Mouse (Mus musculus): ENCODE measurements around the gene Hydin. TPM values are rescaled to one million over a fixed set of nuclear protein-coding genes. Genes with fewer than 3 reads are reported as not detected.
A peak's percentile ranks its signal among the peaks of the same experiment; 100 is the strongest.

The Hydin gene
- polyA plus RNA-seq, 1 experiment from 2014 or later, result 0.80 TPM

DNA sequence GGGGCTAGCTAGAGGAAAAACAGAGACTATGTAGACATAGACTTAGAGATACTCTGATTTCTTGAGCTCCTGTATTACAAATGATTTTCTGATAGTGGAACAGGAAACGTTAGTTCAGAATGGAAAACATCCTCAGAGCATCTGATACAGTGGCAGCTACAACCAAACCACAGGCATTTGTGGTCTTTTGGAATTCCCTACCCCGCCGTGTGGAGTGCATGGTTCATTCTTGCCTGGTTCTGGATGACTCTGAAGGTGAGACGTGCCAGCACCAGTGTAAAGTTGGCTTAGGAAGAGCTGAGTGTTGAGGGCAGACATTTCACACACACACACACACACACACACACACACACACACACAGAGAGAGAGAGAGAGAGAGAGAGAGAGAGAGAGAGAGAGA, 12.8 kb upstream of the Hydin start:
- Histone ChIP-seq H3K27me3 (ENCODE audit: control insufficient read depth, insufficient read depth, low read length) (no peaks in the 10 kb centered on the region), H3K9ac (no peak overlapping the region), H3K36me3 (replicated peaks; ENCODE audit: control insufficient read depth, insufficient read depth) (no peaks in the 10 kb centered on the region), H3K27ac (no peak overlapping the region), H3K4me1 (replicated peaks; ENCODE audit: control insufficient read depth, insufficient read depth, low read length) (no peaks in the 10 kb centered on the region), H3K4me3 (replicated peaks; ENCODE audit: low read length) (no peak overlapping the region), H3K4me2 (replicated peaks) (no peak overlapping the region), H3K9me3 (ENCODE audit: control insufficient read depth, low read length) (no peaks in the 10 kb centered on the region)
- WGBS, result 77% methylated on average over 4 of the region's 4 CpGs
- DNase-seq (ENCODE audit: low spot score) (no peak), ATAC-seq (ENCODE audit: low FRiP score) (no peak)

DNA sequence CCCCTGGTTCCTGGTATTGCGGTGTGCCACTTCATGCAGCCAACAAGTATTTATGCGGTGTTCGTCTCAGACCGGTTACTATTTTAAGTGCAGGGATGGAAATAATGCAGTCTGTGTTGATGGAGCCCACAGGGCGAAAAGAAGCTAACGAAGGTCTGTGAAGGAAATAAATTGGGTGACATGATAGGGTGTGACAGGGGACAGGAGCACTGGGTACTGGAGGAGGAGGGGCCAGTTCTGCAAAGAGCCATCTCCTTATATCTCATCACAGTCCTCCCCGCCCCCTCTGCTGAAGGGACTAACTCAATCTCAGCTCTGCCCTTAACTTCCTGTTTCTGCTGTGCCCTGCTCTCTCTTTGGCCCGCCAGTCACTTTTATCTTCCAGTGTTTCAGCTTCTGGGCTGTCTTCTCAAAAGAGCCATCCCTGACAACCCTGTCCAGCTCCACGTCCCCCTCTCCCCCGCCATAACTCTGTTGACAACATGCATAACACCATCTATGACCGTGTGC, 926 bp upstream of the Hydin start:
- ATAC-seq (ENCODE audit: low FRiP score) (no peak), DNase-seq (ENCODE audit: low spot score) (no peak)
- Histone ChIP-seq H3K4me3 (replicated peaks; ENCODE audit: low read length) (no peak overlapping the region), H3K27ac (no peak overlapping the region), H3K9me3 (ENCODE audit: control insufficient read depth, low read length) (no peaks in the 10 kb centered on the region), H3K4me2 (replicated peaks) (no peak overlapping the region), H3K36me3 (replicated peaks; ENCODE audit: control insufficient read depth, insufficient read depth) (no peaks in the 10 kb centered on the region), H3K4me1 (replicated peaks; ENCODE audit: control insufficient read depth, insufficient read depth, low read length) (peaks cover 7% of the 10 kb centered on the region; the same call in 1 of the 2 replicates), H3K9ac (no peak overlapping the region), H3K27me3 (ENCODE audit: control insufficient read depth, insufficient read depth, low read length) (no peaks in the 10 kb centered on the region)
- WGBS, result 75% methylated on average over 11 of the region's 11 CpGs

DNA sequence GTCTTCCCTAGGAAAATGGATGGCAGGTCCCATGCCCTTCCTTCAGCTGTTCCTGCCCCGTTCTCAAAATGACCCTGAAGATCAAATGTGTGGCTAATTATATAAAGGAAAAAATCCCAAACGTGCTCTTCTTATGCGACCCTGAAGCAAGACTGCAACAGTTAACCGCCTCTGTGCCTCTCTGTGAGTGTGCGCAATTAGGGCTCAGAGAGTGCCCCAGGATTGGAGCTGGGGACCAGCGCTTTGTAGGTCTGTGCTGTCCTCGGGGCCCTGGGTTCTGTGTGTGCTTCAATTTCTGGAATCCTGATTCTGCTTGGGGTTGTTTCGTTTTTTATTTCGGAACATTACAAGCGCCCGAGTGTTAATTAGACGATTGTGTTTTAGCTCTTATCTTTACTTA, 491 bp downstream of the Hydin start:
- ATAC-seq (ENCODE audit: low FRiP score) (no peak), DNase-seq (ENCODE audit: low spot score) (no peak)
- 0 out of 2 replicates have a peak overlapping the region, but pooled peaks have one; percentile 24 for H3K9ac ChIP-seq
- no peaks in the 10 kb centered on the region for H3K9me3 ChIP-seq (ENCODE audit: control insufficient read depth, low read length)
- peaks cover 7% of the 10 kb centered on the region; the same call in 1 of the 2 replicates for H3K4me1 ChIP-seq (replicated peaks; ENCODE audit: control insufficient read depth, insufficient read depth, low read length)
- H3K4me2 ChIP-seq (replicated peaks), result peak overlapping the region; percentile 54
- no peaks in the 10 kb centered on the region for H3K27me3 ChIP-seq (ENCODE audit: control insufficient read depth, insufficient read depth, low read length)
- peak overlapping the region; percentile 24; the same call in 1 of the 2 replicates for H3K4me3 ChIP-seq (replicated peaks; ENCODE audit: low read length)
- WGBS, result 15% methylated on average over 12 of the region's 12 CpGs
- H3K27ac ChIP-seq, result no peak overlapping the region
- H3K36me3 ChIP-seq (replicated peaks; ENCODE audit: control insufficient read depth, insufficient read depth), result no peaks in the 10 kb centered on the region

DNA sequence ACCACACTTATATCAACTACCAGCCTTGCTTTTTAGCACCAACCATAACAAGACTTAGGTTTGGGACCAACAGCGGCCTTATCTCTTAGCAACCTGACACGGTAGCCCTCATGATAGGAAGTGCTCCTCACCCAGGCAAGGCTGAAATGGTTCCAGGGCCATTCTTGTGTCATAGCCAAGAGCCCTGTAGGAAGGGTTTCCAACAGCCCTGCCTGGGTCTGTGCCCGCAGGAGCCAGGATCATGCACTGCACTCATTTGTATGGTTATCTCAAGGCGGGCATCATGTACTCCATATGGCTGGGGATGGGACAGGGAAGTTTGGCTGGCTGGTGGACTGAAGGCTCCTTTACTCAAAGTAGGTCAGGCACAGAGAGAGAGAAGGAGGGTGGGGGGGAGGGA, 3.9 kb downstream of the Hydin start:
- WGBS, result 91% methylated on average over 4 of the region's 4 CpGs
- Histone ChIP-seq H3K36me3 (replicated peaks; ENCODE audit: control insufficient read depth, insufficient read depth) (no peaks in the 10 kb centered on the region), H3K9ac (no peak overlapping the region), H3K4me1 (replicated peaks; ENCODE audit: control insufficient read depth, insufficient read depth, low read length) (peaks cover 7% of the 10 kb centered on the region; the same call in 1 of the 2 replicates), H3K9me3 (ENCODE audit: control insufficient read depth, low read length) (no peaks in the 10 kb centered on the region), H3K27ac (no peak overlapping the region), H3K4me3 (replicated peaks; ENCODE audit: low read length) (no peak overlapping the region), H3K27me3 (ENCODE audit: control insufficient read depth, insufficient read depth, low read length) (no peaks in the 10 kb centered on the region), H3K4me2 (replicated peaks) (no peak overlapping the region)
- DNase-seq (ENCODE audit: low spot score) (no peak), ATAC-seq (ENCODE audit: low FRiP score) (no peak)

DNA sequence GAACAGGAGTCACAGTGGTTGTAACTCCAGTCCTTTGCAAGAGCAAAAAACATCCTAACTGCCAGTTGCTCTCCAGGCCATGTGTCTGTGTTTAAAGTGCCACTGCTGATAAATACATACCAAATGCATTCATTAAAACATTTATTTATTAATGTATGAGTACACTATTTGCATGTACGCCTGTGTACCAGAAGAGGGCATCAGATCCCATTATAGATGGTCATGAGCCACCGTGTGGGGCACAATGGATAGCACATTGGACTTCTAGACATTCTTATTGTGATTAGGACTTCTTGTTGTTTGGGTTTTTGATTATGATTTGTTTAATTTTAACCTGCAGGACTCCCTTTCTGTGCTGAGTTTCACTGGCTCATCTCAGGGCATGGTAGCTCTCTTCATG, 6.6 kb downstream of the Hydin start:
- Histone ChIP-seq H3K9me3 (ENCODE audit: control insufficient read depth, low read length) (no peaks in the 10 kb centered on the region), H3K27me3 (ENCODE audit: control insufficient read depth, insufficient read depth, low read length) (no peaks in the 10 kb centered on the region), H3K4me2 (replicated peaks) (no peak overlapping the region), H3K27ac (no peak overlapping the region), H3K4me3 (replicated peaks; ENCODE audit: low read length) (no peak overlapping the region), H3K9ac (no peak overlapping the region), H3K36me3 (replicated peaks; ENCODE audit: control insufficient read depth, insufficient read depth) (no peaks in the 10 kb centered on the region), H3K4me1 (replicated peaks; ENCODE audit: control insufficient read depth, insufficient read depth, low read length) (no peaks in the 10 kb centered on the region)
- ATAC-seq (ENCODE audit: low FRiP score) (no peak), DNase-seq (ENCODE audit: low spot score) (no peak)
- WGBS, result 59% methylated on average over 2 of the region's 2 CpGs

DNA sequence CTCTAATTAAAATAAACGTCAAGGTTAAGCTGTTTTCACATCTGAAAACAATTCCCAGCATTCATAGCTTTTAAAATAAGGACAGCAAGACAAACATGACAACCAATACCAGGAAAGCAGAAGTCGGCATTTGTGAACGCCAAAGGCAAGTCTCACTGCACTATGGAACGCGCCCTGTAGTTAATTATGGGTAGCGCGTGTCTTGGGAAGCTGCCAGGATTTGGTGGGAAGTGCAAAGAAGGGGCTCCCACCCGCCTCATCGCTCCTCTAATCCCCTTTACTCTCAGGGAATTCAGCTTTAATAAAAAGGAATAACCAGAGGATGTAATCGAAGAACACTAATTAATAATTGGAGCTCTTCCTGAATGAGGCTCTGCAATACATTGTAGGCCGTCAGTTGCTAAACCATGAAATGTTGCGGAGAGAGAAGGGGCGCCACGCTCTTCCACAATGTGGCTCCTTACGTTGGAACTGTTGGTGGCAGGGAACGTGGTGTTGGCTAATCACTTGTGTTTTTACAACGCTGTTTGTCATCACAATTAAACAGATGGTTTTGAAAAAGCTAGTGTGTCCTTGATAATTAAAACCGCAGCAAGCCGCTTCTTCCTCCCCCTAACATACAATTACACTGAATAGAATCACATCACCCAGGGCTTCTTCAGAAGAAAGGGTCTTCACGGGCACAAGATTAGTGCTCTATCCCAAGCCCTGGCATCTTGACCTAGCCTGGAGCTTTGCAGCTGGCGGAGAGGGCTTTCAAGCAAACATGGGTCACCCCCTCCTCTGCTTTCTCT, 8.9 kb downstream of the Hydin start:
- no peaks in the 10 kb centered on the region for H3K36me3 ChIP-seq (replicated peaks; ENCODE audit: control insufficient read depth, insufficient read depth)
- H3K4me2 ChIP-seq (replicated peaks), result no peak overlapping the region; the same call in 1 of the 2 replicates
- no peaks in the 10 kb centered on the region for H3K27me3 ChIP-seq (ENCODE audit: control insufficient read depth, insufficient read depth, low read length)
- no peak overlapping the region for H3K4me3 ChIP-seq (replicated peaks; ENCODE audit: low read length)
- DNase-seq (ENCODE audit: low spot score) (peak; percentile 65), ATAC-seq (ENCODE audit: low FRiP score) (peak; percentile 27; the same call in 1 of the 2 replicates)
- H3K9ac ChIP-seq, result no peak overlapping the region
- H3K27ac ChIP-seq, result peak overlapping the region; percentile 49
- no peaks in the 10 kb centered on the region for H3K4me1 ChIP-seq (replicated peaks; ENCODE audit: control insufficient read depth, insufficient read depth, low read length)
- 62% methylated on average over 21 of the region's 21 CpGs for WGBS
- no peaks in the 10 kb centered on the region for H3K9me3 ChIP-seq (ENCODE audit: control insufficient read depth, low read length)

DNA sequence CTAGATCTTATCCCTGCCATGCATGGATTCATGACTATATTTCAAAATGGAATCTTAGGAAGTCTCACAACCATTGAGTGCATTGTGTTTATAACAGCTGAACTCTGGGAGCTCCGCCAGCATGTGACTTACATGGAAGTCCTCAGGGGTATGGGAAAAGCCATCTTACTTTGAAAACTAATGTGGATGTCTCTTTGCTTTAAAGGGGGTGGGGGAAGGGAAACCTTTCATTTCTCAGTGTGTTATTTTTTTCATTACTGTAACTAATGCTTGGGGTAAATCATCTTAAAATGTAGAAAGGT, 9.4 kb downstream of the Hydin start:
- no peak overlapping the region for H3K9ac ChIP-seq
- WGBS, result 92% methylated on average over 1 of the region's 1 CpGs

DNA sequence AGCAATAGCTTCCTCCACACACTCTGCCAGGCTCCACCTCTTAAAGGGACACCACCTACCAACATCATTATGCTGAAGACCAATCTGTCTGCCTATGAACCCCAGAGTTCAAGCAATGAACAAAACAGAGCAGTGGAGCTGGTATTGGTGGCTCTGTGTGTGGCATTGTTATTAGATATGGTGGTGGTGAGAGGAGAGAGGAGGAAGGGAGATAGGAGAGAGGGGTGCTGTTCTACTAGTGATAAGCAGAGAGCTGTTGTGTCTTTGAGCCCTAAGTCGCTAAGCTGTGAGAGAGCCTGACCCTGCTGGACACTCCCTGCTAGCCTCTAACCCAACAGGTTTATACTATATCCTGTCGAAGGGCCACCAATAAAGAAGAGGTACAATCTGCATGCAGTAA, 45.9 kb downstream of the Hydin start:
- Histone ChIP-seq H3K4me2 (replicated peaks) (no peak overlapping the region), H3K4me1 (replicated peaks; ENCODE audit: control insufficient read depth, insufficient read depth, low read length) (peaks cover 4% of the 10 kb centered on the region), H3K27ac (no peak overlapping the region), H3K9me3 (ENCODE audit: control insufficient read depth, low read length) (no peaks in the 10 kb centered on the region), H3K27me3 (ENCODE audit: control insufficient read depth, insufficient read depth, low read length) (no peaks in the 10 kb centered on the region), H3K9ac (no peak overlapping the region), H3K4me3 (replicated peaks; ENCODE audit: low read length) (no peak overlapping the region), H3K36me3 (replicated peaks; ENCODE audit: control insufficient read depth, insufficient read depth) (no peaks in the 10 kb centered on the region)
- DNase-seq (ENCODE audit: low spot score) (no peak), ATAC-seq (ENCODE audit: low FRiP score) (no peak)
- 82% methylated on average over 2 of the region's 2 CpGs for WGBS

More for the DNA sequence above, 9.4 kb downstream of the Hydin start:
- Histone ChIP-seq H3K36me3 (replicated peaks; ENCODE audit: control insufficient read depth, insufficient read depth) (no peaks in the 10 kb centered on the region), H3K27ac (peak overlapping the region; percentile 49), H3K4me2 (replicated peaks) (no peak overlapping the region), H3K9me3 (ENCODE audit: control insufficient read depth, low read length) (no peaks in the 10 kb centered on the region), H3K4me1 (replicated peaks; ENCODE audit: control insufficient read depth, insufficient read depth, low read length) (no peaks in the 10 kb centered on the region), H3K27me3 (ENCODE audit: control insufficient read depth, insufficient read depth, low read length) (no peaks in the 10 kb centered on the region), H3K4me3 (replicated peaks; ENCODE audit: low read length) (no peak overlapping the region)
- no peak for DNase-seq (ENCODE audit: low spot score)
- 0 out of 2 replicates have a peak, but pooled peaks have one; percentile 2 for ATAC-seq (ENCODE audit: low FRiP score)

DNA sequence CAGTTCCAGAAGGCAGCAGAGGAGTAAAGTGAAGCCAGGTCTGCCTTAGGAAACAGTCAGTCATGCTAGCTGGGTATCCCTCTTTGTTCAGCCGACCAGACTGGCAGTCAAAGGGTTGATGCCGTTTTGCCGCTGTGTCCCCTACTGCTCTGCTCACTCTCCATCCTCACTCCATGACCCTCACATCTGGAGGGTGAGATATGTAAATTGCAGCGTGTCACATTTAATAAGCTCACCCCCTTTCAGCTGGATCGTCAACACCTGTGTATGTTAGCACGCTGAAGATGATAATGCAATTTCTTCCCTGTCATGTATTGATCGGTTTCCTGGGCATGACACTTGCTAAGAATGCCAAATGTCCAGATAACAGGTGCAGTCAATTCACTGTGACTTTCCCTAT, 49.0 kb downstream of the Hydin start:
- Histone ChIP-seq H3K4me2 (replicated peaks) (peak overlapping the region; percentile 11), H3K4me3 (replicated peaks; ENCODE audit: low read length) (no peak overlapping the region), H3K9me3 (ENCODE audit: control insufficient read depth, low read length) (no peaks in the 10 kb centered on the region), H3K4me1 (replicated peaks; ENCODE audit: control insufficient read depth, insufficient read depth, low read length) (peaks cover 4% of the 10 kb centered on the region), H3K27ac (peak overlapping the region; percentile 12; the same call in 1 of the 2 replicates), H3K36me3 (replicated peaks; ENCODE audit: control insufficient read depth, insufficient read depth) (no peaks in the 10 kb centered on the region), H3K9ac (no peak overlapping the region), H3K27me3 (ENCODE audit: control insufficient read depth, insufficient read depth, low read length) (no peaks in the 10 kb centered on the region)
- ATAC-seq (ENCODE audit: low FRiP score) (no peak), DNase-seq (ENCODE audit: low spot score) (peak; percentile 42)
- WGBS, result 40% methylated on average over 7 of the region's 7 CpGs
